Mouse (Mus musculus) C3H10T1/2 (cell line): ENCODE results near the gene Gm11492. TPM values are rescaled to one million over a fixed set of nuclear protein-coding genes. Genes with fewer than 3 reads are reported as not detected.

ENCODE experiments used
- polyA plus RNA-seq, 2 experiments: library from polyadenylated mRNA; unstranded; fragments of >200 nt; fragmentation: generic; extraction: Trizol; gene quantifications; one replicate each; pipeline ENCODE4 v1.2.1; 2012; ENCODE audit warnings: missing spikeins in 2 of 2

The Gm11492 gene
- polyA plus RNA-seq: not detected

GRCm38 (mm10) chr11:87566501-87566900, at the start of gene Gm11492:
Gm11492 (plus strand) TSS chr11:87566653.

GRCm38 (mm10) chr11:87568255-87568953, 2.0 kb downstream of the Gm11492 start, which contains the start of gene Sept4:
Sept4 (plus strand) TSS chr11:87568903.

GRCm38 (mm10) chr11:87591526-87592353, 25.3 kb downstream of the Gm11492 start, which contains the start of gene Mtmr4:
Mtmr4 (plus strand) TSS chr11:87592162.

GRCm38 (mm10) chr11:87616790-87617474, 50.5 kb downstream of the Gm11492 start, which contains the start of gene Hsf5:
Hsf5 (plus strand) TSS chr11:87617164.

Other genes with a start within 250 kb of the Gm11492 start
- gene Ppm1e, start 207.6 kb upstream of the Gm11492 start, polyA plus RNA-seq: under 1 TPM; 0.18 to 0.21 TPM
- gene Rad51c, start 161.7 kb upstream of the Gm11492 start, polyA plus RNA-seq: 1 to 10 TPM; 2.9 to 5.1 TPM
- gene Tex14, start 161.6 kb upstream of the Gm11492 start, polyA plus RNA-seq: under 1 TPM in 1 of 2 experiments, not detected in 1; 0.01 TPM
- gene Sept4, start 2.2 kb downstream of the Gm11492 start, polyA plus RNA-seq: under 1 TPM; 0.15 to 0.27 TPM
- 10 to 100 TPM in 1 of 2 experiments, 1 to 10 TPM in 1; 8.8 to 21.6 TPM for gene Mtmr4, start 25.5 kb downstream of the Gm11492 start, polyA plus RNA-seq
- under 1 TPM in 1 of 2 experiments, not detected in 1; 0.07 TPM for gene Hsf5, start 50.5 kb downstream of the Gm11492 start, polyA plus RNA-seq
- gene Rnf43, start 96.1 kb downstream of the Gm11492 start, polyA plus RNA-seq: under 1 TPM in 1 of 2 experiments, not detected in 1; 0.01 TPM
- 100 to 1,000 TPM; 223 to 408 TPM for gene Supt4a, start 170.9 kb downstream of the Gm11492 start, polyA plus RNA-seq
- gene Tspoap1, start 193.9 kb downstream of the Gm11492 start, polyA plus RNA-seq: under 1 TPM in 1 of 2 experiments, not detected in 1; 0.01 TPM
- gene Mpo, start 226.9 kb downstream of the Gm11492 start, polyA plus RNA-seq: not detected